Mouse (Mus musculus): ENCODE data around the gene Abca12. TPM values are rescaled to one million over a fixed set of nuclear protein-coding genes. Genes with fewer than 3 reads are reported as not detected.

The Abca12 gene
- 1 to 10 TPM; 1.6 to 2.0 TPM for total RNA-seq (2021)

GRCm38 (mm10) chr1:71414810-71415209 is at the start of gene Abca12:
Gene Abca12 (minus strand): TSS chr1:71414910.
- no peak for DNase-seq
- intact Hi-C loops (cut with DNase I), result no loop called here

DNA sequence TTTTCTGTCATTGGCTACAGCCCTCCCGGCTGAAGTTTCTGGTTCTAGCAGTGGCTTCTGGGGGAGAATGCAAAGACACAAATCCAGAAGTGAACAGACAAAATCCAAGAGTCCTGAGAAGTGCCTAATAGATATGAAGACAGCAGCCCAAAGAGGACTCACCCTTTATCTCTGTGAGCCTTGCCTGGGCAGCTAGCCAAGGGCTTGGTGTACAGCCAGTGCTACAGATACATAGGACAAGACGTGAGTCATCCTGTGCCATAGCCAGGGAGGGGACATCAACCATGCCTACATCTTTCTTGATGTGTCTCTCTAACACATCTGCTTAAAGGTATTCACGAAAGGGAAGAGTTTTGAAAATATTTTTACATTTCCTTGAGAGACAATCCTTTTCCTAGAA is 43.3 kb upstream of the Abca12 start:
- intact Hi-C loops (cut with DNase I), result no loop called here
- peak; percentile 4 to 24 for DNase-seq

DNA sequence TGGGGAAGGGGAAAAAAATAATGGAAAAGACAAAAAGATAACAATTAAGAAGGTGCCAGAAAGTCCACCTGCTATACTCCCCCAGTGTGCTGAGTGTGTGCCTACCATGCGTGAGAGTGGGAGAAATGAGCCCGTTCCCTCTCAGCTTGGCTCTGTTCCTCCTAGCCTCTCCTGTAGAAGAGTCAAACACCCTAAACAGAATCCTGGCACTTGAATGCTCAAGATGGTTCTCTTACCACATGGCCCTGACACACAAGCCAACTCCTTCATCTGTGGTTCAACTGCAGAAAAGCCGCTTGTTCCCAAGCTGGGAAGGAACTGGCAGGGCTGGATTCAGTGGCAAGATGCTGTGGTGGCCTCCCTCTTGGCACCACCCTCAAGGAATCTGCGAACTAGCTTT is 32.7 kb upstream of the Abca12 start:
- DNase-seq, result no peak
- intact Hi-C loops (cut with DNase I), result no loop called here

DNA sequence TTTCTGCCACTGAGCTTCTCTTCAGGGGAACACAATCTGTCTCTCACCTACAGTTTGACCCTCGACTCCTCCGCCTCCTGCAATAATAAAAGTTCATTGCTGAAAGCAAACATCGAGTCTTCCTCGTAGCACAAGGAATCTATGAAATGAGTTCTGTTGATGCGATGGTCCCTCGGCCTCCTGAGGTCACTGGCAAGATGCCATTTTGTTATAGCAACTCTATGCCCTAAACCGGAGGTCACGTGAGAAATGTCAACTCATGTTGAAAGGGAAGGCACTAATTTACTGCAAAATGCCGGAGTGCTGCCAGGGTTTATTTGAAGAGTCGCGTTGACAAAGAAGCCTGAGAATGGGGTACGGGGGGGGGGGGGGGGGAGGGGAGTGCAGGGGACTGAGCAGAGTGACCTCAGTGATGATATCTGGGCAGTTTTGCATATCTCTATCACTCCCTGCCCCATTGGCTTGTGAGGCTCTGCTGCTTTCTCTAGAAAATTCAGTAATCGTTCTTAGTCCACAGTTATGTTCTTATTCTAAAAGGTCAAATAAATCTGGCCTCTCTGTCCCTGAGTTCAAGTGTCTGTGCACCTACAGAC is 7.1 kb upstream of the Abca12 start:
- intact Hi-C loops (cut with DNase I), result no loop called here
- no peak for DNase-seq

DNA sequence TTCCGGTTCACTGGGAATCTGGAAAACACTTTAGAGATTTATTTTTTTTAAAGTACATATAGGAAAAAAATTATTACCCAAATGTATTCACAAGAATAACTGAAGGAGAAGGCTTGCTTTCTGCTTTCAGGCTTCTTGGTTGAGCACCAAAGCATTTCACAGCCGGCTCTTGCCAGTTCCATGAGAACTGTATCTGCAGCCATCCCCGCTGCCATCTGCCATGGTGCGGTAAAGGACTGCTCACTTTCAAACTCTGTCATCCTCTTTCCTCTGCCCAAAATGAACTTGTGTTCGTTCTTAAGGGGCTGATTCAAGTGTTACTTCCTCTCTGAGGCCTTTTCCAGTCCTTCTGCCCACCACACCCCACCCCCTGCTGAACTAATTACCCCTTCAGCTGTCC is 3.8 kb upstream of the Abca12 start:
- DNase-seq, result no peak
- intact Hi-C loops (cut with DNase I), result no loop called here

- no peak for DNase-seq
- intact Hi-C loops (cut with DNase I), result no loop called here
Observed at GRCm38 (mm10) chr1:71417951-71418350, 3.2 kb upstream of the Abca12 start.

- intact Hi-C loops (cut with DNase I), result no loop called here
- DNase-seq, result no peak
Observed at GRCm38 (mm10) chr1:71414084-71414483, 626 bp downstream of the Abca12 start.

DNA sequence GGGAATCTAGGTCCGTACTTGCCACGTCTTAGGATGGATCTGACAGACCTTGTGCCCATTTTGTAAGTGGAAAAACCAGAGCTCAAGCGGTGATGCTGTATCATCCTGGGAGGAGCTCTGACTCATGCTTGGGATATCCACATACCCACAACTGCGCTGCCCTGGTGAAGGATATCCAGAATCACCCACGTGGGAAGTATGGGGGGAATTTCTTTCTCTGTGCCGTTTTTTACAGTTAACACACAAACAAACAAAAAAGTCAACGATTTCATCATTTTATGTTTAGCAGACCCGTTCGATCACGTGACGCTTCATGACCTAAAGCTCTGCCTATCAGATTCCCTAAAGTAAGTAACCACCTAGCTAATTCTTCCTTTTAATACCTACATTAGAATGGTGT is 1.6 kb downstream of the Abca12 start:
- DNase-seq, result no peak
- intact Hi-C loops (cut with DNase I), result no loop called here

DNA sequence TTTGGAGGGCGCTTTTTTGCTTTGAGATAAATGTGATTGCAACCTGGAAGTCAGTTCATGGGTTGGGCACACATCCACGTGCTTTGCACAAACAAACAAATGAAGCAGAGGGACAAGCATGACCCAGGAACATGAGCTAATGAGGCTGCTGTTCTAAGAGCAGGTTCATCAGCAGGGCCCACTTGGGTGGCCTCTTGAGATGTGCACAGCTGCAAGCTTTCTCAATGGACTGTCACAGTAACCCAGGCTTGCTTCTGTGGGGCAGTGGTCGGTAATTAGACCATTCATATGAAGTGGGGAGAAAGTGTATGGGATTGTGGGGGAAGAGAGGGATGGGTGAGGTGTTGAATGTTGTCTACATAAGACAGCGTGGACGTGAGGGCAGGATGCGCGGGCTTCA is 7.0 kb downstream of the Abca12 start:
- DNase-seq, result no peak
- intact Hi-C loops (cut with DNase I), result no loop called here

DNA sequence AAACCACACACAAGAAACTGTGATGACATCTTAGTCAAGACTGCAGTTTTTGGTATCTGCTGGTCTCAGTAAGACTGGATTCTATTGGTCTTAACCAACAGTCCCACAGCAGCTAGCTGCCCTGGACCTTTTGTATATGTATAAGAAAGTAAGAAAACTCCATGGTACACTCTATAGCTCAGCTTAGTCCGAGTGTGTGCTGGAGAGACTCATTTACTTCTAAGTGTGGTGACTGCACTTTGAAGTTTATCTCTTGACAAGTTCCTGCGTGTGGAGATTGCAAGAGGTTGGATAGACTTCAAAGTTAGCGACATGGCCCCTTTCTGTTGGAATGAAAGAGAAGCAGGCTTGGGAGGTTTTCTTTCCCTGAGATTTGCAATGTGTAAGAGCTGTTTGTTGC is 17.1 kb downstream of the Abca12 start:
- no peak for DNase-seq
- intact Hi-C loops (cut with DNase I), result no loop called here

DNA sequence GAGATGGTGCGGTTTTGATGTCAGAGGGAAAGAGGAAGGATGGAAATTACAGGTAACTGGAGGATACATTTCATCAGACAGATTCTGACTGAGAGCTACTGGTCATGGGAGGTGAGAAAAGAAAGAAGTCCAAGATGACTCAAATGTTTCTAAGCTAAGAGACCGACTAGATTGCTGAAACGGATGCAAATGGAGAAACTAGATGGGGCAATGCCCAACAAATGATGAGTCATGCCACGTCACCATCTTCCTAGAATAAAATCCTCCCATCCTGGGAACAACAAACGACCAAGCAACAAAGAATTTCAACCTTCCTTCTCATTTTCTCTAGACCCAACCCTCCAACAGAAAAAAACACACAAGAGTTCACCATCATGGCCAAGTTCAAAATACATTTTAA is 18.6 kb downstream of the Abca12 start:
- intact Hi-C loops (cut with DNase I), result no loop called here
- no peak for DNase-seq

DNA sequence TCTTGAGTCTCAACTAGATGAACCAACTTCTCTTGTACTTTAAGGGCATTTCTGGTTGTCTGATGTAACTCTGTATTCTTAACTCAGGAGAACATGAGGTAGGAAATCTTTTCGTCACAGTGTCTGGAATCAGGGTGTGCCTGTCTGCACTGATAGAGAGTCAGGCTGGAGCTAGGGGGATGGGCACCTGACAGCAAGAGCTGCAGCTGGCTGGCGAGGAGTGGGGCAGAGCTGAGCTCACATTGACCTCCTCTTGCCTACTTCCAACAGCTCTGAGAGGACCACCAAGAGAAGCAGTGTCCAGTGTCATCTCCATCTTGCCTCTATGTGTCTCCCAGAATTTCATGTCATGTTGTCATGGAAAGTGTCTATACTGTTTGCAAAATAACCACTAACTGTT is 20.5 kb downstream of the Abca12 start:
- intact Hi-C loops (cut with DNase I), result no loop called here
- DNase-seq, result no peak

- no peak for DNase-seq
- intact Hi-C loops (cut with DNase I), result no loop called here
Observed at GRCm38 (mm10) chr1:71393489-71393888, 21.2 kb downstream of the Abca12 start.

GRCm38 (mm10) chr1:71392463-71392862 is 22.2 kb downstream of the Abca12 start:
- intact Hi-C loops (cut with DNase I), result no loop called here
- DNase-seq, result no peak

DNA sequence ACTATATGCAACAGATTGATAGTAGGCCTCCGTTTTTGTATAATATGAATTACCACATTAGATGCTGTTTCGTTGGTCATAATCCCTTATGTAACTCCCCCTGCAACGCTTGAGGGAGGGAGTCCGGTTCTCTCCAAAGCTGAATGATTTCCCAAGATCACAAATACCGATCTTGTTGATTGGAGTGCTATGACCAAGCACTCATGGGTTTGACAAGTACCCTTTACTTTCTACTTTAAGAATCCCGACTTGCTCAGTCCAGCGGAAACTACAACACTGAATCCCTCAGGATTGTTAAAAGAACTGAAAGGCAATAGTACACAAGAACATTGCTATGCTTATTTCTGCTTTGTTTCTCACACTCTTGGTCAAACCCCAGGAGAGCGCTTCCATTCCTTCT is 28.1 kb downstream of the Abca12 start:
- intact Hi-C loops (cut with DNase I), result no loop called here

GRCm38 (mm10) chr1:71384098-71384497 is 30.6 kb downstream of the Abca12 start:
- intact Hi-C loops (cut with DNase I), result no loop called here
- no peak for DNase-seq

More for the DNA sequence above, 28.1 kb downstream of the Abca12 start:
- DNase-seq, result no peak

DNA sequence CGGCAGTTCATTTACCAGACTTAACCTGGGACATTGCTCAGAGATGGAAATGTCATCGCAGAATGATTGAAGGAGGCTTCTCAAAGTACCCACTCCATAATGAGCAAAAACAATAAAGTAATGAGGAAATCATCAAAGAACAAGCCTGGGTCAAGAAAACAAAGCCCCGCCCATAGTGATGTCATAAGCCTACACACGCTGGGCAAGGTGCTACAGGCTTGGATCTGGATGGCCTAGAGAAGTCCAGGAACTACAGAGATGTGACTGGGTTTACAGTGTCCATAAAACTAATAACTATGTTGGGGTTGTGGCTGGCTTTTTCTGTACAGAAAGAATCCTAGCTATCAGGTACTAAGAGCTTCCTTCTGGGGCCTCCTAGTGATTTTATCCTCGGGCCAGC is 41.6 kb downstream of the Abca12 start:
- intact Hi-C loops (cut with DNase I), result no loop called here
- no peak for DNase-seq

DNA sequence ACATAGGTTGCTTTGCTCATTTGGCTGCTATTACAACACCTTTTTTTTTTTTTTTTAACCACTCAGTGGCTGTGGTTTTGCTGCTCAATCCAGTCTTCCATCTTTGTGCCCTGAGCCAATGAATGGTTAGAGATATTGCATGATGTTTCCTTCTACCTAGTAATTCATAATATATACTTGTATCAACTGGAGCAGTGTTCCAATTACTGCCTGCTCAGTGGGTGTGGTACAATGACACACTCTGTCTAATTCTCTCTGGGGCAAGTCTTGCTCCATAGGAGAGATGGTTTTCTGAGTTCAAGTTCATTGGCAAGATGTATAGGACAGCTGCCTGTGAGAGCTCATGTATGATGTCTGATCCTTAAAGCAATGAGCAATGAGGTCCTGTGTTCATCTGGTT is 44.4 kb downstream of the Abca12 start:
- no peak for DNase-seq
- intact Hi-C loops (cut with DNase I), result no loop called here

- DNase-seq, result no peak
- intact Hi-C loops (cut with DNase I), result no loop called here
Observed at GRCm38 (mm10) chr1:71367770-71368169, 46.9 kb downstream of the Abca12 start.

GRCm38 (mm10) chr1:71342861-71343554 is 71.7 kb downstream of the Abca12 start:
- DNase-seq, result no peak
- intact Hi-C loops (cut with DNase I), result no loop called here

DNA sequence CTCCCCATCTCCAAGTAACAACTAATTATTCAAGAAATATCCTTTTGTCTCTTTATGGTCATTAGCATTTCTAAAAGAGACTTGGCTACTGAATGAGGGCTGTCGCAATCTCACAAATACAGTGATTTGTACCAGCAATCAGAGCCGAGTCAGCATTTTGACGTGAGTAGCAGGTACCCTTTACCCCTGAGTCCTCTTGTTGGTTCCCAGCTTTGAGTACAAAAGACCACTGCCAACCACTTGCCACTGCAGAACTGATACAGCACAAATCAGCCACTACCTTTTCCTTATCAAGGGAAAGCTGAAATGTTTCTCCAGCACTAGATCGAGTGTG is 72.5 kb downstream of the Abca12 start:
- intact Hi-C loops (cut with DNase I), result no loop called here

GRCm38 (mm10) chr1:71341370-71342260 is 73.1 kb downstream of the Abca12 start:
- DNase-seq, result no peak

More for the DNA sequence above, 72.5 kb downstream of the Abca12 start:
- no peak for DNase-seq

More at GRCm38 (mm10) chr1:71341370-71342260, 73.1 kb downstream of the Abca12 start:
- intact Hi-C loops (cut with DNase I), result no loop called here

Data from heart, postnatal 10 days (tissue).